Mouse (Mus musculus) adrenal gland, postnatal 0 days (tissue): ENCODE results near the gene Ypel2. TPM values are rescaled to one million over a fixed set of nuclear protein-coding genes. Genes with fewer than 3 reads are reported as not detected.

Source experiments
- polyA plus RNA-seq: library from polyadenylated mRNA; unstranded; fragments of >200 nt; fragmentation: Nextera tagmentation; extraction: Ambion mirVana; gene quantifications from 2 replicates; pipeline ENCODE4 v1.2.1, GENCODE M21; 2015

The Ypel2 gene
- 6.8 and 12.7 TPM in 2 replicates for polyA plus RNA-seq

DNA sequence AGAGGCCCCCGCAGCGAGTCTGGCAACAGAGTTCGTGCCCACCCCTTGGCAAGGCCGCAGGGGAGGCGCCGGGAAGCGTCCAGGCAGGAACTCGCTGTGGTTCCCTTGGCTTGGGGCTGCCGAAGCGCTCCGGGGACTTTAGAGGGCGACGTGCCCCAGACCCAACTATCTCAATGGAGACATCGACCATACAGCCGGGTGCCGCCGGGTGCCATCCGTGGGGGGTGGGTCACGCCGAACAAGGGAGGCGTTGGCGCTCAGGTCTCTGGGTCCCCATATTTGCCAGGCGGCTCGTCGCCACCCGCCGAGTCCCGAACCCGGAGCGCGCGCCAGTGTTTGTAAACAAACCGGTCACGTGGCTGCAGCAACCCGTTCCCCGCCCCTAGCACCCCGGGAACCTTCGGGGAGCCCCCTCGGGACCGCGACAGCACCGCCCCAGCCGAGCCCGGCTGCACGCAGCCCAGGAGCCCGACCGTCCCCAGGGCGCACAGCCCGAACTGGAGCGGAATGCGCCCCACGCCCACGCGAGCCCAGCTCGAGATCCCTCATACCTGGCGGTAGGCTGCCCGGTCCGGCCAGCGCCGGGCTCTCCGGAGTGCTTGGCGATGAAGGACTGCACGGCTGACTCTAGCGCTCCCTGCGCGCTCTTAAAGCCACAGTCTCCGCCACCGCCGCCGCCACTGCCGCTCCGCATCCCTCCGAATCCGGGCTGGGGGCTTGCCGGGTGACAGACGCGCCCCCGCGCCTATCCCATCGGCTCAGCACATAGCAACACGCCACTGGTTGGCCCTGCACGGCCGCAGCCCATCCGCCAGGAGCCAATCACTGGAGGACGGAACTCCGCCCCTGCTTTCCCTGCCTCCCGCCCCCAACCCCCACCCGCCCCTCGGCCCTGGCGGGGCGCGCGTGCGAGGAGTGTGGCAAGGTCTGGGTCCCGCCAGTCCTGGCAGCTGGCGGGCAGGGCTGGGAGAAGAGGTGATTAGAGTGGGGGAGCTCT lies at the start of gene Ypel2:
Gene Ypel2 (minus strand): TSS at position 667 of the 997 bp plus-strand sequence.

Other genes with a start within 250 kb of the Ypel2 start
- 56.0 and 70.8 TPM in 2 replicates for gene Cltc, start 236.1 kb downstream of the Ypel2 start, polyA plus RNA-seq
- 19.6 and 25.1 TPM in 2 replicates for gene Dhx40, start 186.0 kb downstream of the Ypel2 start, polyA plus RNA-seq
- gene Gdpd1, start 80.4 kb upstream of the Ypel2 start, polyA plus RNA-seq = 17.7 and 25.3 TPM in 2 replicates
- gene Smg8, start 93.1 kb upstream of the Ypel2 start, polyA plus RNA-seq = 11.6 and 14.2 TPM in 2 replicates
- gene Prr11, start 115.0 kb upstream of the Ypel2 start, polyA plus RNA-seq = 2.0 and 2.5 TPM in 2 replicates
- gene Ska2, start 115.5 kb upstream of the Ypel2 start, polyA plus RNA-seq = 15.5 and 25.9 TPM in 2 replicates
- gene Trim37, start 133.4 kb upstream of the Ypel2 start, polyA plus RNA-seq = 15.2 and 16.2 TPM in 2 replicates